Mouse (Mus musculus): ENCODE results near the gene Cd200r1. TPM values are rescaled to one million over a fixed set of nuclear protein-coding genes. Genes with fewer than 3 reads are reported as not detected.

The Cd200r1 gene
- polyA plus RNA-seq (2014; fragmentation: Nextera tagmentation; extraction: Ambion mirVana), result 1.2 and 1.4 TPM in 2 replicates

- H3K4me3 ChIP-seq (ENCODE audit: low read depth, low read length), result no peak within 1 kb of the TSS
- H3K27me3 ChIP-seq (ENCODE audit: control insufficient read depth, insufficient read depth, low read length), result no peaks in the 10 kb centered on the region
- H3K4me1 ChIP-seq (ENCODE audit: control insufficient read depth, insufficient read depth, low read length), result no peaks in the 10 kb centered on the region
- H3K36me3 ChIP-seq (ENCODE audit: control insufficient read depth, insufficient read depth, low read length), result no peaks in the 10 kb centered on the region
- WGBS, result 82% methylated on average over 22 of the region's 22 CpGs
- ATAC-seq (ENCODE audit: low FRiP score) (no peak), DNase-seq (ENCODE audit: low spot score, missing footprints) (no peak)
- H3K9ac ChIP-seq (ENCODE audit: low read length), result no peak within 1 kb of the TSS
- H3K27ac ChIP-seq (ENCODE audit: low read depth, low read length), result no peak within 1 kb of the TSS
- no peak within 1 kb of the TSS for H3K4me2 ChIP-seq
- no peaks in the 10 kb centered on the region for H3K9me3 ChIP-seq (ENCODE audit: control insufficient read depth, low read length)
Observed at GRCm38 (mm10) chr16:44765555-44766319, at the start of gene Cd200r1. Gene Cd200r1, plus strand, starts transcription at chr16:44765736.

- H3K9ac ChIP-seq (ENCODE audit: low read length), result no peak overlapping the region
- DNase-seq (ENCODE audit: low spot score, missing footprints) (peak; percentile 85), ATAC-seq (ENCODE audit: low FRiP score) (peak; percentile 76)
- no peaks in the 10 kb centered on the region for H3K4me1 ChIP-seq (ENCODE audit: control insufficient read depth, insufficient read depth, low read length)
- H3K36me3 ChIP-seq (ENCODE audit: control insufficient read depth, insufficient read depth, low read length), result no peaks in the 10 kb centered on the region; the same call in 1 of the 2 replicates
- H3K4me3 ChIP-seq (ENCODE audit: low read depth, low read length), result no peak overlapping the region
- H3K27ac ChIP-seq (ENCODE audit: low read depth, low read length), result no peak overlapping the region
- H3K27me3 ChIP-seq (ENCODE audit: control insufficient read depth, insufficient read depth, low read length), result no peaks in the 10 kb centered on the region
- H3K4me2 ChIP-seq, result no peak overlapping the region
- WGBS, result 34% methylated on average over 10 of the region's 10 CpGs
- H3K9me3 ChIP-seq (ENCODE audit: control insufficient read depth, low read length), result no peaks in the 10 kb centered on the region
Observed at GRCm38 (mm10) chr16:44716305-44717140, 49.0 kb upstream of the Cd200r1 start.

DNA sequence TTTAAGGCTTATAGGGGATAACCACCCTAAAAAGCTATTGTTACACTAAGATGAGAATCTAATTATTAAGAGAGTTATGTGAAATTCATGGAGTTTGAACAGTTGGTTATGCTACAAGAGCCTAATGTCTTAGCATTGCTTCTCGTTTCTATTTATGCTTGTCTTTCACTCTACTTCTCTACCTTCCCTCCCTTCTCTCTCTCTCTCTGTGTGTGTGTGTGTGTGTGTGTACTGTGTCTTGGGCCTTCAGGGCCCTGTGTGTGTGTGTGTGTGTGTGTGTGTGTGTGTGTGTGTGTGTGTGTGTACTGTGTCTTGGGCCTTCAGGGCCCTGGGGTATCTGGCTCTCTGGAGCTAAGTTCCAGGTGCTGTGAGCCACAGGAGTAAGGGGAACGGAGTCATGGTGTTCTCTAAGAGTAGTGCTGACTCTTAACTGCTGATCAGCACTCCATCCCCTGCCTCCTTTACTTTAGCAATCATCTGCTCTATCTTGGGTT lies 48.3 kb upstream of the Cd200r1 start:
- H3K9me3 ChIP-seq (ENCODE audit: control insufficient read depth, low read length), result no peaks in the 10 kb centered on the region
- H3K4me1 ChIP-seq (ENCODE audit: control insufficient read depth, insufficient read depth, low read length), result no peaks in the 10 kb centered on the region
- no peaks in the 10 kb centered on the region for H3K27me3 ChIP-seq (ENCODE audit: control insufficient read depth, insufficient read depth, low read length)
- H3K4me3 ChIP-seq (ENCODE audit: low read depth, low read length), result no peak overlapping the region
- ATAC-seq (ENCODE audit: low FRiP score), result peak; percentile 72
- WGBS, result 67% methylated on average over 2 of the region's 2 CpGs
- no peak overlapping the region for H3K4me2 ChIP-seq
- no peaks in the 10 kb centered on the region; the same call in 1 of the 2 replicates for H3K36me3 ChIP-seq (ENCODE audit: control insufficient read depth, insufficient read depth, low read length)
- no peak overlapping the region for H3K9ac ChIP-seq (ENCODE audit: low read length)
- H3K27ac ChIP-seq (ENCODE audit: low read depth, low read length), result no peak overlapping the region
- DNase-seq (ENCODE audit: low spot score, missing footprints), result peak; percentile 91

GRCm38 (mm10) chr16:44717838-44718237 lies 47.7 kb upstream of the Cd200r1 start:
- no peaks in the 10 kb centered on the region for H3K9me3 ChIP-seq (ENCODE audit: control insufficient read depth, low read length)
- DNase-seq (ENCODE audit: low spot score, missing footprints) (no peak), ATAC-seq (ENCODE audit: low FRiP score) (no peak)
- no peaks in the 10 kb centered on the region; the same call in 1 of the 2 replicates for H3K36me3 ChIP-seq (ENCODE audit: control insufficient read depth, insufficient read depth, low read length)
- H3K27ac ChIP-seq (ENCODE audit: low read depth, low read length), result no peak overlapping the region
- WGBS, result 76% methylated on average over 2 of the region's 2 CpGs
- no peaks in the 10 kb centered on the region for H3K27me3 ChIP-seq (ENCODE audit: control insufficient read depth, insufficient read depth, low read length)
- no peaks in the 10 kb centered on the region for H3K4me1 ChIP-seq (ENCODE audit: control insufficient read depth, insufficient read depth, low read length)
- H3K4me2 ChIP-seq, result no peak overlapping the region
- H3K4me3 ChIP-seq (ENCODE audit: low read depth, low read length), result no peak overlapping the region
- H3K9ac ChIP-seq (ENCODE audit: low read length), result no peak overlapping the region

DNA sequence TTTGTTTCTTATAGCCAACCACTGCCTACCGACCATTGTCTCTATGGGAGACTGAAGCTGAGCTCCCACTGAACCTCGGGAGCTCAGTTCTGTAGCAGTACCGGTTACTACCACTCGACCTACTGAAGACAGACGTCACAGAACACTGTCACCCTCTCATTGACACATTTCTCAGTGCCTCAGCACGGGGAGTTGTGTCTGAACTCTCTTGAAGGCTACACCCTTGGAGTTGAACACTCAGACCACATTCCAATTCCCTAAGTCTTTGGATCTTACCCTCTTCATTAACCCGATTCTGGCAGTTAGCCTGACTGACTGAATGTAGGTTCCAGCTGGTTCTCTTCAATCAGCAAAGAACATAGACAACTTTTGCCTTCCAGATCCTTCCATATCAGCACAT lies 46.2 kb upstream of the Cd200r1 start:
- 80% methylated on average over 7 of the region's 7 CpGs for WGBS
- Histone ChIP-seq H3K4me2 (no peak overlapping the region), H3K36me3 (ENCODE audit: control insufficient read depth, insufficient read depth, low read length) (no peaks in the 10 kb centered on the region; the same call in 1 of the 2 replicates), H3K27ac (ENCODE audit: low read depth, low read length) (no peak overlapping the region), H3K4me1 (ENCODE audit: control insufficient read depth, insufficient read depth, low read length) (peaks cover 2% of the 10 kb centered on the region; the same call in 1 of the 2 replicates), H3K9ac (ENCODE audit: low read length) (no peak overlapping the region), H3K4me3 (ENCODE audit: low read depth, low read length) (no peak overlapping the region), H3K27me3 (ENCODE audit: control insufficient read depth, insufficient read depth, low read length) (no peaks in the 10 kb centered on the region), H3K9me3 (ENCODE audit: control insufficient read depth, low read length) (no peaks in the 10 kb centered on the region)
- DNase-seq (ENCODE audit: low spot score, missing footprints) (no peak), ATAC-seq (ENCODE audit: low FRiP score) (no peak)

- peaks cover 5% of the 10 kb centered on the region; the same call in 1 of the 2 replicates for H3K4me1 ChIP-seq (ENCODE audit: control insufficient read depth, insufficient read depth, low read length)
- no peaks in the 10 kb centered on the region for H3K27me3 ChIP-seq (ENCODE audit: control insufficient read depth, insufficient read depth, low read length)
- no peak overlapping the region for H3K4me3 ChIP-seq (ENCODE audit: low read depth, low read length)
- DNase-seq (ENCODE audit: low spot score, missing footprints) (peak; percentile 91), ATAC-seq (ENCODE audit: low FRiP score) (no peak)
- no peak overlapping the region for H3K27ac ChIP-seq (ENCODE audit: low read depth, low read length)
- no peak overlapping the region for H3K4me2 ChIP-seq
- WGBS, result 72% methylated on average over 3 of the region's 3 CpGs
- H3K9ac ChIP-seq (ENCODE audit: low read length), result no peak overlapping the region
- H3K9me3 ChIP-seq (ENCODE audit: control insufficient read depth, low read length), result no peaks in the 10 kb centered on the region
- no peaks in the 10 kb centered on the region; the same call in 1 of the 2 replicates for H3K36me3 ChIP-seq (ENCODE audit: control insufficient read depth, insufficient read depth, low read length)
Observed at GRCm38 (mm10) chr16:44720518-44720917, 45.0 kb upstream of the Cd200r1 start.

DNA sequence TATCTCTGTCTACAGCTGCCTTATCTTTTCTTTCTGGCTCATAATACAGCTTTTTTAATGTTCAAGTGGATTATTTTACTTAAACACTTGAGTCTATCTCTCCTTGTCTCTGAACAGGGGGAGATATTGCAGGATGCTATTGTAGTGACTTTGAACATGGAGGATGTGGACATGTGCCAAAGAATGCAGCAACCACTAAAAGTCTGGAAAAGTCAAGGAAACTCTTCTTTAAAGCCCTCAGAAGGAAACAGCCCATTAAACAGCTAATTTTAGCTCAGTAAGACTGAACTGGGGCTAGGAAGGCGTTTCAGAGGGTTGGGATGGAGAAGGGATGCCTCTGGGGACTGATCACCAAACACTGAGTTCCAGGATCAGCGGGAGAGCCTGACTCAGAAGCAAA lies 42.9 kb upstream of the Cd200r1 start:
- Histone ChIP-seq H3K4me1 (ENCODE audit: control insufficient read depth, insufficient read depth, low read length) (peaks cover 5% of the 10 kb centered on the region; the same call in 1 of the 2 replicates), H3K4me2 (no peak overlapping the region), H3K36me3 (ENCODE audit: control insufficient read depth, insufficient read depth, low read length) (no peaks in the 10 kb centered on the region; the same call in 1 of the 2 replicates), H3K9ac (ENCODE audit: low read length) (no peak overlapping the region), H3K27me3 (ENCODE audit: control insufficient read depth, insufficient read depth, low read length) (no peaks in the 10 kb centered on the region), H3K4me3 (ENCODE audit: low read depth, low read length) (no peak overlapping the region), H3K9me3 (ENCODE audit: control insufficient read depth, low read length) (no peaks in the 10 kb centered on the region), H3K27ac (ENCODE audit: low read depth, low read length) (no peak overlapping the region)
- ATAC-seq (ENCODE audit: low FRiP score) (no peak), DNase-seq (ENCODE audit: low spot score, missing footprints) (no peak)
- 79% methylated on average over 2 of the region's 2 CpGs for WGBS

GRCm38 (mm10) chr16:44724083-44724787 lies 41.3 kb upstream of the Cd200r1 start, which contains the start of gene Nepro:
Gene Nepro, plus strand, starts transcription at chr16:44724301.
- peak; percentile 98 for ATAC-seq (ENCODE audit: low FRiP score)
- peak; percentile 99 for DNase-seq (ENCODE audit: low spot score, missing footprints)
- Histone ChIP-seq H3K27me3 (ENCODE audit: control insufficient read depth, insufficient read depth, low read length) (no peaks in the 10 kb centered on the region), H3K4me1 (ENCODE audit: control insufficient read depth, insufficient read depth, low read length) (peaks cover 5% of the 10 kb centered on the region; the same call in 1 of the 2 replicates), H3K4me2 (peak within 1 kb of the TSS; percentile 64), H3K27ac (ENCODE audit: low read depth, low read length) (peak within 1 kb of the TSS; percentile 70), H3K9ac (ENCODE audit: low read length) (peak within 1 kb of the TSS; percentile 71), H3K36me3 (ENCODE audit: control insufficient read depth, insufficient read depth, low read length) (no peaks in the 10 kb centered on the region; the same call in 1 of the 2 replicates), H3K4me3 (ENCODE audit: low read depth, low read length) (peak within 1 kb of the TSS; percentile 67), H3K9me3 (ENCODE audit: control insufficient read depth, low read length) (no peaks in the 10 kb centered on the region)
- WGBS, result under 1% methylated on average over 64 of the region's 64 CpGs

Data from midbrain, embryonic 11.5 days (tissue).